Mouse (Mus musculus) kidney, embryonic 16.5 days (tissue): ENCODE data around the gene Otub2. TPM values are rescaled to one million over a fixed set of nuclear protein-coding genes. Genes with fewer than 3 reads are reported as not detected.
A peak's percentile ranks its signal among the peaks of the same experiment; 100 is the strongest.

Source experiments
- ATAC-seq: fragments of 200-750 bp; cut with Nextera tagmentation; 2 replicates; pipeline ENCODE4 v1.8.0; 2017; ENCODE audit warnings: moderate TSS enrichment; ENCODE audit not compliant: low FRiP score, low TSS enrichment
- H3K27ac ChIP-seq: fragments of 300-500 bp; sonication (generic); 2 replicates; pipeline ENCODE4 v1.5.1; 2014; ENCODE audit warnings: low read length
- H3K27me3 ChIP-seq: fragments of 300-500 bp; sonication (generic); 2 replicates; pipeline ENCODE4 v1.6.1; 2014; ENCODE audit warnings: low read length, control low read depth, mixed read lengths; ENCODE audit not compliant: insufficient read depth
- H3K36me3 ChIP-seq: fragments of 300-500 bp; sonication (generic); 2 replicates; pipeline ENCODE4 v1.6.1; 2014; ENCODE audit warnings: low read length, control low read depth, mixed read lengths; ENCODE audit not compliant: insufficient read depth
- H3K4me1 ChIP-seq: fragments of 300-500 bp; sonication (generic); 2 replicates; pipeline ENCODE4 v1.6.1; 2014; ENCODE audit warnings: low read length, control low read depth, mixed read lengths; ENCODE audit not compliant: insufficient read depth
- H3K4me2 ChIP-seq: fragments of 300-500 bp; sonication (generic); replicated peaks from 2 replicates; pipeline ENCODE4 v1.6.1; 2014; ENCODE audit warnings: low read depth, low read length
- H3K4me3 ChIP-seq: fragments of 300-500 bp; sonication (generic); 2 replicates; pipeline ENCODE4 v1.5.1; 2014; ENCODE audit warnings: mild to moderate bottlenecking, low read length
- H3K9ac ChIP-seq: fragments of 300-500 bp; sonication (generic); replicated peaks from 2 replicates; pipeline ENCODE4 v1.6.1; 2014; ENCODE audit warnings: low read length
- H3K9me3 ChIP-seq: fragments of 300-500 bp; sonication (generic); 2 replicates; pipeline ENCODE4 v1.6.1; 2016; ENCODE audit warnings: low read length, control low read depth
- WGBS: fragments of 180-500 bp; shearing (Covaris S2); extraction: QIAGEN DNeasy Blood & Tissue Kit; methylation state at CpG from one replicate; pipeline ENCODE4 v1.1.7; 2014; 5-methylcytosine and 5-hydroxymethylcytosine counted together
- polyA plus RNA-seq: library from polyadenylated mRNA; unstranded; fragments of >200 nt; fragmentation: Nextera tagmentation; extraction: Ambion mirVana; gene quantifications from 2 replicates; pipeline ENCODE4 v1.2.1, GENCODE M21; 2015

Otub2 gene
- polyA plus RNA-seq, 1 experiment from 2014 or later, result 8.1 TPM

- Histone ChIP-seq H3K36me3 (no peaks in the 10 kb centered on the region), H3K4me2 (no peak overlapping the region), H3K4me3 (no peak overlapping the region), H3K27me3 (no peaks in the 10 kb centered on the region), H3K4me1 (peaks cover 15% of the 10 kb centered on the region), H3K9ac (no peak overlapping the region), H3K9me3 (no peaks in the 10 kb centered on the region), H3K27ac (no peak overlapping the region)
- ATAC-seq, result no peak
- 40% methylated on average over 6 of the region's 6 CpGs for WGBS
Observed at GRCm38 (mm10) chr12:103393528-103393927, 5.0 kb downstream of the Otub2 start.

GRCm38 (mm10) chr12:103395486-103396275 is 7.2 kb downstream of the Otub2 start:
- H3K27ac ChIP-seq, result no peak overlapping the region
- H3K9me3 ChIP-seq, result no peaks in the 10 kb centered on the region
- 42% methylated on average over 12 of the region's 12 CpGs for WGBS

GRCm38 (mm10) chr12:103396751-103397150 is 8.3 kb downstream of the Otub2 start:
- no peaks in the 10 kb centered on the region for H3K27me3 ChIP-seq
- H3K9me3 ChIP-seq, result no peaks in the 10 kb centered on the region
- H3K36me3 ChIP-seq, result no peaks in the 10 kb centered on the region
- no peak overlapping the region for H3K27ac ChIP-seq
- H3K4me3 ChIP-seq, result no peak overlapping the region
- peaks cover 10% of the 10 kb centered on the region for H3K4me1 ChIP-seq
- ATAC-seq, result no peak
- no peak overlapping the region for H3K9ac ChIP-seq
- no peak overlapping the region for H3K4me2 ChIP-seq
- WGBS, result 77% methylated on average over 7 of the region's 7 CpGs

More at GRCm38 (mm10) chr12:103395486-103396275, 7.2 kb downstream of the Otub2 start:
- H3K4me1 ChIP-seq, result peaks cover 10% of the 10 kb centered on the region
- H3K4me3 ChIP-seq, result no peak overlapping the region
- H3K4me2 ChIP-seq, result no peak overlapping the region
- H3K27me3 ChIP-seq, result no peaks in the 10 kb centered on the region
- ATAC-seq, result peak; percentile 66
- H3K9ac ChIP-seq, result no peak overlapping the region
- no peaks in the 10 kb centered on the region for H3K36me3 ChIP-seq

- H3K4me2 ChIP-seq, result no peak overlapping the region
- no peaks in the 10 kb centered on the region for H3K27me3 ChIP-seq
- no peaks in the 10 kb centered on the region for H3K4me1 ChIP-seq
- no peak overlapping the region for H3K27ac ChIP-seq
- peaks cover 42% of the 10 kb centered on the region for H3K36me3 ChIP-seq
- no peak overlapping the region for H3K9ac ChIP-seq
- ATAC-seq, result no peak
- H3K4me3 ChIP-seq, result no peak overlapping the region
- 83% methylated on average over 18 of the region's 18 CpGs for WGBS
- H3K9me3 ChIP-seq, result no peaks in the 10 kb centered on the region
Observed at GRCm38 (mm10) chr12:103404131-103404530, 15.6 kb downstream of the Otub2 start.

- Histone ChIP-seq H3K36me3 (peaks cover 74% of the 10 kb centered on the region), H3K27me3 (no peaks in the 10 kb centered on the region), H3K27ac (no peak within 1 kb of the TSS), H3K4me1 (no peaks in the 10 kb centered on the region), H3K9me3 (no peaks in the 10 kb centered on the region), H3K9ac (no peak within 1 kb of the TSS), H3K4me3 (no peak within 1 kb of the TSS), H3K4me2 (no peak within 1 kb of the TSS)
- ATAC-seq, result no peak
- 93% methylated on average over 4 of the region's 4 CpGs for WGBS
Observed at GRCm38 (mm10) chr12:103407720-103408119, 19.2 kb downstream of the Otub2 start, which contains the start of gene 9330161L09Rik. Gene 9330161L09Rik (minus strand): TSS chr12:103407820.

- Histone ChIP-seq H3K36me3 (peaks cover 78% of the 10 kb centered on the region), H3K4me3 (no peak overlapping the region), H3K9me3 (no peaks in the 10 kb centered on the region), H3K4me2 (no peak overlapping the region), H3K9ac (no peak overlapping the region), H3K27me3 (no peaks in the 10 kb centered on the region), H3K27ac (no peak overlapping the region), H3K4me1 (no peaks in the 10 kb centered on the region)
- ATAC-seq, result no peak
- 92% methylated on average over 10 of the region's 10 CpGs for WGBS
Observed at GRCm38 (mm10) chr12:103408144-103408543, 19.7 kb downstream of the Otub2 start.

GRCm38 (mm10) chr12:103425016-103425728 is 36.7 kb downstream of the Otub2 start:
- peak overlapping the region; percentile 85 for H3K9ac ChIP-seq
- no peak overlapping the region for H3K27ac ChIP-seq
- peaks cover 10% of the 10 kb centered on the region; the same call in 1 of the 2 replicates for H3K36me3 ChIP-seq
- no peaks in the 10 kb centered on the region for H3K9me3 ChIP-seq
- no peaks in the 10 kb centered on the region for H3K27me3 ChIP-seq
- WGBS, result 10% methylated on average over 33 of the region's 33 CpGs
- peaks cover 32% of the 10 kb centered on the region for H3K4me1 ChIP-seq
- no peak for ATAC-seq
- peak overlapping the region; percentile 96 for H3K4me3 ChIP-seq
- H3K4me2 ChIP-seq, result peak overlapping the region; percentile 90

GRCm38 (mm10) chr12:103425729-103426470 is 37.4 kb downstream of the Otub2 start, which contains the start of gene Ddx24:
Gene Ddx24 (minus strand): TSS chr12:103425830.
- Histone ChIP-seq H3K4me2 (peak within 1 kb of the TSS; percentile 90), H3K9ac (peak within 1 kb of the TSS; percentile 85), H3K9me3 (no peaks in the 10 kb centered on the region), H3K27ac (peak within 1 kb of the TSS; percentile 23; the same call in 1 of the 2 replicates), H3K4me3 (peak within 1 kb of the TSS; percentile 96), H3K27me3 (no peaks in the 10 kb centered on the region), H3K36me3 (peaks cover 10% of the 10 kb centered on the region; the same call in 1 of the 2 replicates), H3K4me1 (peaks cover 32% of the 10 kb centered on the region)
- WGBS, result under 1% methylated on average over 33 of the region's 33 CpGs
- peak; percentile 100 for ATAC-seq

- H3K4me2 ChIP-seq, result no peak overlapping the region
- H3K4me3 ChIP-seq, result no peak overlapping the region
- peaks cover 27% of the 10 kb centered on the region for H3K4me1 ChIP-seq
- no peaks in the 10 kb centered on the region for H3K27me3 ChIP-seq
- ATAC-seq, result no peak
- WGBS, result 89% methylated on average over 7 of the region's 7 CpGs
- H3K27ac ChIP-seq, result no peak overlapping the region
- no peaks in the 10 kb centered on the region for H3K9me3 ChIP-seq
- H3K9ac ChIP-seq, result no peak overlapping the region
- peaks cover 10% of the 10 kb centered on the region; the same call in 1 of the 2 replicates for H3K36me3 ChIP-seq
Observed at GRCm38 (mm10) chr12:103426710-103427109, 38.2 kb downstream of the Otub2 start.
